Comparison of ENCODE assay signal across 8 mouse cellular contexts in the genomic region with DNA sequence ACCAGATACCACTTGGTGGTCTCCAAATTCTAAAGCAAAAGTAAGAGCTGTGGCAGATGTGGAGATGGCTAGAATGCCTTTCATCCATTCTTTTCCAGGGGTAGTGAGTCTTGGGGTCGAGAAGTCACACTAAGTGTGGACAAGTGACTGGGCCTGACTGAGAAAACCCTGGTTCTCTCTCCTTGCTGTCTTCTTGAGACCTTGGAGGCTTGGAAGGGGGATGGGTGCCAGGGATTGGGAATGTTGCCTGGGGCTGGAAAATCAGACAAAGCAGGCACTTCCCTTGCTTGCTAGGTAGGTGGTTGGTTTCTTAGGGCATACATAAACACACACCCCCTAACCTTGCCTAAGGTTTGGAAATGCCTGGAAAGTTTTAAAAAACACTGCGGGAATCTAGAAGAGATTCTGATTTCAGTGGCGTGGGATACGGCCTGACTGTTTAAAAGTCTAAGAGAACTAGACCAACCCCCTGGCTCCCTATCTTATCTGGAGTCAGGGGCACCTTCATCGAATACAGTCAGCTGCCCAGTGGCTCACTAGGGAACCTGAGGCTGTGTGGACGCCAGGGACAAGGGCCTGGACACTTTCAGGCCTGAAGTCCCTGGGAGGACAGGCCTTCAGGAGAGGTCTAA. TPM values are rescaled to one million over a fixed set of nuclear protein-coding genes. Genes with fewer than 3 reads are reported as not detected.
DNase-seq lines count a peak whose midpoint lies in the region; ATAC-seq and TF ChIP-seq lines count a peak whose summit lies in the region.

No protein-coding gene starts in this region.

- peak overlapping the region; percentile 62 for H3K4me3 ChIP-seq in lung, embryonic 16.5 days (ENCODE audit: low read length)
- peak overlapping the region; percentile 37 for H3K4me3 ChIP-seq in forebrain, embryonic 13.5 days
- peak overlapping the region; percentile 41; the same call in 1 of the 2 replicates for H3K4me3 ChIP-seq in kidney, postnatal 0 days (replicated peaks; ENCODE audit: low read depth, low read length)
- peak overlapping the region; percentile 29 for H3K4me3 ChIP-seq in neural tube, embryonic 14.5 days (ENCODE audit: low read depth, low read length)

- no peaks in the 10 kb centered on the region for H3K9me3 ChIP-seq in lung, embryonic 16.5 days (ENCODE audit: control insufficient read depth, low read length)
- H3K9me3 ChIP-seq in forebrain, embryonic 13.5 days (replicated peaks): no peaks in the 10 kb centered on the region
- no peaks in the 10 kb centered on the region for H3K9me3 ChIP-seq in kidney, postnatal 0 days (replicated peaks; ENCODE audit: low read length)
- H3K9me3 ChIP-seq in neural tube, embryonic 14.5 days (ENCODE audit: control insufficient read depth, low read length): no peaks in the 10 kb centered on the region

- no peaks in the 10 kb centered on the region for H3K36me3 ChIP-seq in lung, embryonic 16.5 days (ENCODE audit: control insufficient read depth, insufficient read depth, low read length)
- H3K36me3 ChIP-seq in forebrain, embryonic 13.5 days (ENCODE audit: poor library complexity, severe bottlenecking): no peaks in the 10 kb centered on the region
- H3K36me3 ChIP-seq in kidney, postnatal 0 days (ENCODE audit: insufficient read depth, low read length): no peaks in the 10 kb centered on the region
- H3K36me3 ChIP-seq in neural tube, embryonic 14.5 days (ENCODE audit: control insufficient read depth, insufficient read depth, low read length): no peaks in the 10 kb centered on the region

- 25% methylated on average over 6 of the region's 6 CpGs for WGBS in lung, embryonic 16.5 days
- 44% methylated on average over 6 of the region's 6 CpGs for WGBS in forebrain, embryonic 13.5 days
- WGBS in kidney, postnatal 0 days: 28% methylated on average over 6 of the region's 6 CpGs
- WGBS in neural tube, embryonic 14.5 days: 44% methylated on average over 6 of the region's 6 CpGs

- peaks cover 36% of the 10 kb centered on the region for H3K4me1 ChIP-seq in lung, embryonic 16.5 days (replicated peaks; ENCODE audit: control insufficient read depth, insufficient read depth, low read length)
- H3K4me1 ChIP-seq in forebrain, embryonic 13.5 days: peaks cover 42% of the 10 kb centered on the region
- H3K4me1 ChIP-seq in kidney, postnatal 0 days (replicated peaks; ENCODE audit: insufficient read depth, low read length): peaks cover 36% of the 10 kb centered on the region
- peaks cover 12% of the 10 kb centered on the region; the same call in 1 of the 2 replicates for H3K4me1 ChIP-seq in neural tube, embryonic 14.5 days (ENCODE audit: control insufficient read depth, insufficient read depth, low read length)

- H3K9ac ChIP-seq in lung, embryonic 16.5 days (ENCODE audit: low read length): peak overlapping the region; percentile 68
- H3K9ac ChIP-seq in forebrain, embryonic 13.5 days: peak overlapping the region; percentile 60
- H3K9ac ChIP-seq in kidney, postnatal 0 days (ENCODE audit: low read depth, low read length): peak overlapping the region; percentile 51
- H3K9ac ChIP-seq in neural tube, embryonic 14.5 days (replicated peaks; ENCODE audit: low read depth, low read length): peak overlapping the region; percentile 39; the same call in 1 of the 2 replicates

- peak overlapping the region; percentile 94 for H3K27ac ChIP-seq in lung, embryonic 16.5 days (ENCODE audit: low read length)
- H3K27ac ChIP-seq in forebrain, embryonic 13.5 days: no peak overlapping the region
- peak overlapping the region; percentile 92 for H3K27ac ChIP-seq in kidney, postnatal 0 days
- H3K27ac ChIP-seq in neural tube, embryonic 14.5 days (ENCODE audit: low read depth, low read length): no peak overlapping the region

- peak overlapping the region; percentile 74 for H3K4me2 ChIP-seq in lung, embryonic 16.5 days (ENCODE audit: low read depth, low read length)
- H3K4me2 ChIP-seq in forebrain, embryonic 13.5 days: peak overlapping the region; percentile 62
- peak overlapping the region; percentile 70 for H3K4me2 ChIP-seq in kidney, postnatal 0 days (ENCODE audit: low read length)
- H3K4me2 ChIP-seq in neural tube, embryonic 14.5 days (ENCODE audit: low read depth, low read length): peak overlapping the region; percentile 45

- DNase-seq in lung, postnatal 14 days: no peak
- no peak for DNase-seq in kidney, postnatal 0 days (ENCODE audit: low spot score)
- no peak for DNase-seq in right cerebral cortex, postnatal 36 days (ENCODE audit: low spot score in 2 of 2)
- DNase-seq in ovary, postnatal 14 days (ENCODE audit: low spot score): no peak
- DNase-seq in layer of hippocampus, adult 18-20 months (ENCODE audit: low spot score in 2 of 2): no peak

- no peak for TF ChIP-seq CTCF in kidney, postnatal 0 days (IDR thresholded peaks at IDR 0.05; ENCODE audit: low read depth)

- no peak for ATAC-seq in lung, embryonic 16.5 days (ENCODE audit: low read depth)
- ATAC-seq in forebrain, embryonic 13.5 days: no peak
- no peak for ATAC-seq in kidney, postnatal 0 days (replicated peaks; ENCODE audit: low FRiP score, low read depth)
- ATAC-seq in neural tube, embryonic 14.5 days (ENCODE audit: low read depth): no peak

- H3K27me3 ChIP-seq in lung, embryonic 16.5 days (ENCODE audit: control insufficient read depth, insufficient read depth, low read depth, low read length): no peaks in the 10 kb centered on the region
- no peaks in the 10 kb centered on the region for H3K27me3 ChIP-seq in forebrain, embryonic 13.5 days
- H3K27me3 ChIP-seq in kidney, postnatal 0 days (ENCODE audit: insufficient read depth, low read length): no peaks in the 10 kb centered on the region
- H3K27me3 ChIP-seq in neural tube, embryonic 14.5 days (ENCODE audit: control insufficient read depth, insufficient read depth, low read length): no peaks in the 10 kb centered on the region

RNA-seq across cellular contexts. Expression of gene Sigmar1, which starts 3.8 kb away (rescaled TPM):
- polyA plus RNA-seq in lung, embryonic 16.5 days (2015; fragmentation: Nextera tagmentation; extraction: Ambion mirVana): 69.9 and 72.2 TPM in 2 replicates
- 47.5 and 55.4 TPM in 2 replicates for polyA plus RNA-seq in forebrain, embryonic 13.5 days (2015; fragmentation: Nextera tagmentation; extraction: Ambion mirVana)
- 58.4 and 64.4 TPM in 2 replicates for polyA plus RNA-seq in kidney, postnatal 0 days (2015; fragmentation: Nextera tagmentation; extraction: Ambion mirVana)
- 77.6 and 89.3 TPM in 2 replicates for polyA plus RNA-seq in neural tube, embryonic 14.5 days (2014; fragmentation: Nextera tagmentation; extraction: Ambion mirVana)
- 10 to 100 TPM; 36.9 to 44.0 TPM for total RNA-seq in layer of hippocampus, adult 18-20 months (2021)

RNA-seq across cellular contexts. Expression of gene Galt, which starts 4.7 kb away (rescaled TPM):
- polyA plus RNA-seq in lung, embryonic 16.5 days (2015; fragmentation: Nextera tagmentation; extraction: Ambion mirVana): 36.5 and 39.6 TPM in 2 replicates
- 16.2 and 17.5 TPM in 2 replicates for polyA plus RNA-seq in forebrain, embryonic 13.5 days (2015; fragmentation: Nextera tagmentation; extraction: Ambion mirVana)
- 72.1 and 75.2 TPM in 2 replicates for polyA plus RNA-seq in kidney, postnatal 0 days (2015; fragmentation: Nextera tagmentation; extraction: Ambion mirVana)
- 42.6 and 53.5 TPM in 2 replicates for polyA plus RNA-seq in neural tube, embryonic 14.5 days (2014; fragmentation: Nextera tagmentation; extraction: Ambion mirVana)
- 10 to 100 TPM; 52.2 to 54.3 TPM for total RNA-seq in layer of hippocampus, adult 18-20 months (2021)

RNA-seq across cellular contexts. Expression of gene Ccl27a, which starts 14.3 kb away (rescaled TPM):
- polyA plus RNA-seq in lung, embryonic 16.5 days (2015; fragmentation: Nextera tagmentation; extraction: Ambion mirVana): 30.5 and 33.2 TPM in 2 replicates
- polyA plus RNA-seq in forebrain, embryonic 13.5 days (2015; fragmentation: Nextera tagmentation; extraction: Ambion mirVana): 159 and 175 TPM in 2 replicates
- 39.1 and 42.1 TPM in 2 replicates for polyA plus RNA-seq in kidney, postnatal 0 days (2015; fragmentation: Nextera tagmentation; extraction: Ambion mirVana)
- 239 and 281 TPM in 2 replicates for polyA plus RNA-seq in neural tube, embryonic 14.5 days (2014; fragmentation: Nextera tagmentation; extraction: Ambion mirVana)
- 100 to 1,000 TPM; 125 to 135 TPM for total RNA-seq in layer of hippocampus, adult 18-20 months (2021)

RNA-seq across cellular contexts. Expression of gene Arid3c, which starts 28.8 kb away (rescaled TPM):
- polyA plus RNA-seq in lung, embryonic 16.5 days (2015; fragmentation: Nextera tagmentation; extraction: Ambion mirVana): not detected in 2 replicates
- polyA plus RNA-seq in forebrain, embryonic 13.5 days (2015; fragmentation: Nextera tagmentation; extraction: Ambion mirVana): 0.26 TPM in 2 replicates
- 0.08 and 0.14 TPM in 2 replicates for polyA plus RNA-seq in kidney, postnatal 0 days (2015; fragmentation: Nextera tagmentation; extraction: Ambion mirVana)
- polyA plus RNA-seq in neural tube, embryonic 14.5 days (2014; fragmentation: Nextera tagmentation; extraction: Ambion mirVana): 1.4 and 1.8 TPM in 2 replicates
- total RNA-seq in layer of hippocampus, adult 18-20 months (2021): not detected

RNA-seq across cellular contexts. Expression of gene Dctn3, which starts 36.8 kb away (rescaled TPM):
- 137 and 156 TPM in 2 replicates for polyA plus RNA-seq in lung, embryonic 16.5 days (2015; fragmentation: Nextera tagmentation; extraction: Ambion mirVana)
- polyA plus RNA-seq in forebrain, embryonic 13.5 days (2015; fragmentation: Nextera tagmentation; extraction: Ambion mirVana): 259 and 262 TPM in 2 replicates
- 152 and 154 TPM in 2 replicates for polyA plus RNA-seq in kidney, postnatal 0 days (2015; fragmentation: Nextera tagmentation; extraction: Ambion mirVana)
- polyA plus RNA-seq in neural tube, embryonic 14.5 days (2014; fragmentation: Nextera tagmentation; extraction: Ambion mirVana): 259 and 281 TPM in 2 replicates
- 100 to 1,000 TPM; 150 to 151 TPM for total RNA-seq in layer of hippocampus, adult 18-20 months (2021)

Comparison
In these comparisons a context has a peak if more than half of its experiments do, and no peak if none do; other contexts are left out.
1. H3K27ac ChIP-seq: peak in lung, embryonic 16.5 days (single experiment) and kidney, postnatal 0 days (single experiment); none in forebrain, embryonic 13.5 days (single experiment) and neural tube, embryonic 14.5 days (single experiment).
2. Peak in every context shown above with its lines, with median percentiles within 50 percentile points of each other: H3K4me2 ChIP-seq, H3K4me3 ChIP-seq and H3K9ac ChIP-seq.